Mouse (Mus musculus) kidney, adult 2 months (tissue): ENCODE measurements around the gene Azi2. TPM values are rescaled to one million over a fixed set of nuclear protein-coding genes. Genes with fewer than 3 reads are reported as not detected.

ENCODE experiments used
- DNase-seq: peaks from one replicate; pipeline ENCODE4 v3.0.0; 2021
- H3K27ac ChIP-seq: fragments of 200-500 bp; 2 replicates; pipeline ENCODE4 v1.5.1; 2012; ENCODE audit warnings: low read depth, low read length, control low read depth, inconsistent platforms; ENCODE audit not compliant: insufficient read depth
- H3K27me3 ChIP-seq: fragments of 200-500 bp; replicated peaks from 2 replicates; pipeline ENCODE4 v1.6.1; 2012; ENCODE audit warnings: mild to moderate bottlenecking, moderate library complexity, low read length, inconsistent platforms; ENCODE audit not compliant: control insufficient read depth, insufficient read depth
- H3K36me3 ChIP-seq: fragments of 200-500 bp; 2 replicates; pipeline ENCODE4 v1.6.1; 2012; ENCODE audit warnings: mild to moderate bottlenecking, moderate library complexity, low read length, inconsistent platforms; ENCODE audit not compliant: control insufficient read depth, insufficient read depth
- H3K4me1 ChIP-seq: fragments of 200-500 bp; 2 replicates; pipeline ENCODE4 v1.6.1; 2011; ENCODE audit warnings: low read length; ENCODE audit not compliant: control insufficient read depth, insufficient read depth
- H3K4me3 ChIP-seq: fragments of 200-500 bp; 2 replicates; pipeline ENCODE4 v1.5.1; 2011; ENCODE audit warnings: mild to moderate bottlenecking, low read depth, low read length, control low read depth; ENCODE audit not compliant: insufficient read depth
- CTCF ChIP-seq: fragments of 200-500 bp; conservative IDR thresholded peaks from 2 replicates; pipeline ENCODE4 v1.5.1; 2011; ENCODE audit warnings: low read depth, mild to moderate bottlenecking, control low read depth, low read length, moderate library complexity, mixed read lengths; ENCODE audit not compliant: insufficient read depth, insufficient read length
- POLR2A ChIP-seq: fragments of 200-500 bp; IDR thresholded peaks from one replicate; pipeline ENCODE4 v1.6.1; 2011; ENCODE audit warnings: low read depth, low read length, control low read depth
- WGBS: fragments of 180-500 bp; shearing (Covaris S2); methylation state at CpG from one replicate; pipeline ENCODE4 v1.1.7; 2018; 5-methylcytosine and 5-hydroxymethylcytosine counted together
- polyA plus RNA-seq: library from polyadenylated mRNA; depleted of rRNA; stranded (reverse); fragments of >200 nt; gene quantifications from 2 replicates; pipeline ENCODE4 v1.2.3, GENCODE M21; 2012

The Azi2 gene
- polyA plus RNA-seq, 1 experiment: 26.2 TPM

- H3K36me3 ChIP-seq: peaks cover 1% of the 10 kb centered on the region; the same call in 1 of the 2 replicates
Measured at GRCm38 (mm10) chr9:118045011-118045533, 4.8 kb downstream of the Azi2 start.

GRCm38 (mm10) chr9:118053286-118053685 lies 13.0 kb downstream of the Azi2 start:
- DNase-seq: no peak
- no peak overlapping the region for H3K27ac ChIP-seq
- WGBS: 19% methylated on average over 1 of the region's 1 CpGs
- no peaks in the 10 kb centered on the region for H3K4me1 ChIP-seq
- peaks cover 9% of the 10 kb centered on the region for H3K36me3 ChIP-seq
- no peaks in the 10 kb centered on the region for H3K27me3 ChIP-seq
- TF ChIP-seq CTCF (0 out of 2 replicates have a peak, but pooled peaks have one; percentile 12), POLR2A (no peak)
- H3K4me3 ChIP-seq: no peak overlapping the region

More at GRCm38 (mm10) chr9:118045011-118045533, 4.8 kb downstream of the Azi2 start:
- Histone ChIP-seq H3K27ac (no peak overlapping the region), H3K27me3 (no peaks in the 10 kb centered on the region), H3K4me1 (peaks cover 3% of the 10 kb centered on the region; the same call in 1 of the 2 replicates), H3K4me3 (no peak overlapping the region)
- TF ChIP-seq POLR2A: no peak
- TF ChIP-seq CTCF: no peak
- no peak for DNase-seq
- WGBS: 48% methylated on average over 1 of the region's 1 CpGs

DNA sequence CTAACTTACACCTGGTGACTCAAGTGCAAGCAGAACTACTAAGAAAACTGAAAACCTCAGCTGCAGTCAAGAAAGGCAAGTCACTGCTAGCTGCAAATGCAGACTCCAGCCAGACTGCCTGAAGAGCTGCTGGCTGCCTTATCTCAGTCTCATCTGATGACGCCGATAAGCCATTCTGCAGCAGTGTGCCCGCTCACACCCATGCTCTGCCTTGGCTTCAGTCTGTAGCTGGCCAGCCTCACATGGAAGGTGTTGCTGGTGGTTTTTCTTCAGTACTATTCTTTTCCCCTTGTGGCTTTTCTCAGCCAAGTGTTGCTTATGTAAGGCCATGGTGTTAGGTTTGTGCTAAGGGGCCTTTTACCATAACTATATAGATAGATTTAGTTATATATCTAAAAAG lies 18.8 kb downstream of the Azi2 start:
- WGBS: 89% methylated on average over 3 of the region's 3 CpGs
- TF ChIP-seq CTCF (no peak), POLR2A (no peak)
- no peak overlapping the region for H3K27ac ChIP-seq
- no peaks in the 10 kb centered on the region for H3K27me3 ChIP-seq
- no peak for DNase-seq
- no peaks in the 10 kb centered on the region for H3K4me1 ChIP-seq
- H3K4me3 ChIP-seq: no peak overlapping the region
- H3K36me3 ChIP-seq: peaks cover 12% of the 10 kb centered on the region

DNA sequence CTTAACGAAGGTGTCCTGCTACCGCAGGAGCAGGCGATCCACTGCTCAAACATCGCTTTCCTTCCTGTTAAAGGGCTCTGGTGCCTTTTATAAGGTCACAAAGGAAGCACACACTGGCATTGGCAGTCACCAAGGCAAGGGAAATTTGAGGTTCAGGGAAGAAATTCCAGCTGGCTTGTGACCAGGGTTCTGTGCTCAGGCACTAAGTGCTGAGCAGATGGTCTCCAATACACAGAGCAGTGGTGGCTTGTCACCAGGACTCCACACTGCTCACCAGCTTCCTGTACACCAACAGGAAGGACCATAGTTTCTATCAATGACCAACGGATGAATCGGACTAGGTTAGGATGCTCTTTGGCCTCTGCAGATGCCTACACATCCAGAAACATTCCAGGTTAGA lies 30.1 kb downstream of the Azi2 start:
- DNase-seq: no peak
- TF ChIP-seq CTCF: no peak
- no peak for TF ChIP-seq POLR2A
- 86% methylated on average over 6 of the region's 6 CpGs for WGBS
- Histone ChIP-seq H3K27me3 (no peaks in the 10 kb centered on the region), H3K27ac (no peak overlapping the region), H3K4me1 (no peaks in the 10 kb centered on the region), H3K4me3 (no peak overlapping the region), H3K36me3 (no peaks in the 10 kb centered on the region; the same call in none of the 2 replicates)

DNA sequence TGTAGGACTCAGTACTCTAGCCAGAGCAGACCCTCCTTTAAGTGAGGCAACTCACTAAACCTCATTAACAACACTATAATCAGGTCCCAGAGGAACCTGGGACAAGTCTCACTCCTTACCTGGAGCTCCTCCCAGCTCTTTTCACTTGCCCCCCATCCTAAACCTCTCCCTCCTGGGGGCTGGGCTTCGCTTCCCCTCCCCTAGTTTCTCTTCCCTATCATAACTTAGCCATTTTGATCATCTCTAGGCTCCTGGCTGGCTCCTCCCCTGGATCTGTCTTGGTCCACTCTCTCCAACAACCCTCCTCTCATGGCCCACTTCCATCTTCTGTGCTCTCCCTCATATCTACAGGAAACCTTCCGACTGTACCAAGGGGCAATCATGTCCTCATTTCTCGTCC lies 31.0 kb downstream of the Azi2 start:
- WGBS: 89% methylated on average over 3 of the region's 3 CpGs
- Histone ChIP-seq H3K27me3 (no peaks in the 10 kb centered on the region), H3K4me3 (no peak overlapping the region), H3K27ac (no peak overlapping the region), H3K4me1 (no peaks in the 10 kb centered on the region), H3K36me3 (no peaks in the 10 kb centered on the region; the same call in none of the 2 replicates)
- no peak for DNase-seq
- no peak for TF ChIP-seq POLR2A

- no peak for DNase-seq
- Histone ChIP-seq H3K27ac (no peak overlapping the region), H3K36me3 (no peaks in the 10 kb centered on the region; the same call in none of the 2 replicates), H3K27me3 (no peaks in the 10 kb centered on the region), H3K4me1 (no peaks in the 10 kb centered on the region), H3K4me3 (no peak overlapping the region)
- TF ChIP-seq POLR2A: no peak
- TF ChIP-seq CTCF: no peak
- WGBS: 65% methylated on average over 5 of the region's 5 CpGs
Measured at GRCm38 (mm10) chr9:118072101-118072500, 31.8 kb downstream of the Azi2 start.

DNA sequence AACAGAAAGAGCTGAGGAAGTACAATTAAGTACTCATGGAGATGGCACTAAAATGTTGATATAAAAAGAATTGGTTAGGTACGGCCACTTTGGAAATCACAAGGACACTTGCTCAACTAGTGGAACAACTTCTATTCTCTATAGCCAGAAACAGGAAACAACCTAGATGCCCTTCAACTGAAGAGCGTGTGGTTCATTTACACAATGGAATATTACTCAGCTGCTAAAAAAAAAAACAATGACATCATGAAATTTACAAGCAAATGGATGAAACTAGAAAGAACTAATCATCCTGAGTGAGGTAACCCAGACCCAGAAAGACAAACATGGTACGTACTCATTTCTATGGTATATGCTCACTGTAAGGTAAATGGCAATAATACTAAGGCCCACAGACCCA lies 33.1 kb downstream of the Azi2 start:
- H3K27me3 ChIP-seq: no peaks in the 10 kb centered on the region
- H3K36me3 ChIP-seq: no peaks in the 10 kb centered on the region
- TF ChIP-seq CTCF: no peak
- TF ChIP-seq POLR2A: no peak
- H3K27ac ChIP-seq: no peak overlapping the region
- no peak for DNase-seq
- no peak overlapping the region for H3K4me3 ChIP-seq
- no peaks in the 10 kb centered on the region for H3K4me1 ChIP-seq
- 90% methylated on average over 3 of the region's 3 CpGs for WGBS
